Mouse (Mus musculus) liver, postnatal 0 days (tissue): ENCODE data around the gene Haghl.

ENCODE experiments used
- CTCF ChIP-seq: sonication (generic); IDR thresholded peaks from 2 replicates; pipeline ENCODE4 v1.5.1; 2016; ENCODE audit warnings: antibody characterized with exemption, low read depth
- EP300 ChIP-seq: IDR thresholded peaks from 2 replicates; pipeline ENCODE4 v1.6.1; 2016; ENCODE audit warnings: antibody characterized with exemption, low read depth, mild to moderate bottlenecking

DNA sequence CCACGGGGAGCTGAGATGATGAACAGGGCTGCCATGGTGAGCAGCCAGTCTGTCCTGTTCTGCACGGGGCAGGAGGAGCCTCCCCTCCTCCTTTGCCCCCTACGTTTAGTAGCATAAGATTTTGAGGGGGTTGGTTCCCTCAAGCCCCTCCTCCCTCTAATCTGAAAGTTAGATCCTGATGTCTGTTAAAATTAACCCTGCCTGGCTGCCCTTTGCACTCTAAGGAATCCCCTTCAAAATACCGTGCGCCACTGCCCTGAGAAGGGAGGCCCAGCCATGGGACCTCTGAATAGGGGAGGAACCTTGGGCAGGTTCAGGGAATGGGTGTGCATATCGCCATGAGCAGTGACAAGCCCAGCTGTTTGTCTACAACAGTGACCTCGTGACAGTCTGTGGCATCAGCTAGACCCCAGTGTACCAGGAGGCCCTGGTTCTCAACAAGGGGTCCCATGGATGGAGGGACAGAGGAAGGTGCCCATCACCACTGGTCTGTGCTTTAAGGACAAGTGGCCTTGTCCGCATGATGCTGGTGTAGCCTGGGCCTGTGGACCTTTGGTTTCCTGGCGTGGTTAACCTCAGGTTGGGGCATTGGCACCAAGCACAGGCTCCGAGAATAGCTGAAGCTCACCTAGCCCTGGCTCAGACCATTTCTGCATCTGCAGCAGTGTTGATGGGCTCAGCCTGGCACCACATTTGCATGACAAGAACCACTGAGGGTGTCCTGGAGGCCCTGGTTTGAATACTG, 10.0 kb downstream of the Haghl start:
- TF ChIP-seq CTCF (no peak), EP300 (no peak)
